Mouse (Mus musculus) limb, embryonic 10.5 days (tissue): ENCODE data around the gene Tmed1. TPM values are rescaled to one million over a fixed set of nuclear protein-coding genes. Genes with fewer than 3 reads are reported as not detected.

ENCODE experiments used
- DNase-seq: peaks from one replicate; pipeline ENCODE4 v3.0.0-alpha.2; 2017; ENCODE audit warnings: low spot score
- H3K27ac ChIP-seq: fragments of 300-500 bp; sonication (generic); 2 replicates; pipeline ENCODE4 v1.5.1; 2016; ENCODE audit warnings: mild to moderate bottlenecking
- H3K27me3 ChIP-seq: fragments of 300-500 bp; sonication (generic); 2 replicates; pipeline ENCODE4 v1.6.1; 2016; ENCODE audit warnings: low read depth, mild to moderate bottlenecking; ENCODE audit not compliant: poor library complexity, severe bottlenecking
- H3K36me3 ChIP-seq: fragments of 300-500 bp; sonication (generic); 2 replicates; pipeline ENCODE4 v1.6.1; 2016; ENCODE audit warnings: mild to moderate bottlenecking, moderate library complexity
- H3K4me1 ChIP-seq: fragments of 300-500 bp; sonication (generic); 2 replicates; pipeline ENCODE4 v1.6.1; 2016
- H3K4me3 ChIP-seq: fragments of 300-500 bp; sonication (generic); 2 replicates; pipeline ENCODE4 v1.5.1; 2016; ENCODE audit warnings: mild to moderate bottlenecking, moderate library complexity
- H3K9me3 ChIP-seq: fragments of 300-500 bp; sonication (generic); replicated peaks from 2 replicates; pipeline ENCODE4 v1.6.1; 2016; ENCODE audit warnings: mild to moderate bottlenecking
- WGBS: fragments of 180-500 bp; shearing (Covaris S2); methylation state at CpG from one replicate; pipeline ENCODE4 v1.1.7; 2016; 5-methylcytosine and 5-hydroxymethylcytosine counted together
- polyA plus RNA-seq: library from polyadenylated mRNA; unstranded; fragments of >200 nt; fragmentation: Nextera tagmentation; extraction: Ambion mirVana; gene quantifications from 2 replicates; pipeline ENCODE4 v1.2.1, GENCODE M21; 2016

Gene Tmed1
- polyA plus RNA-seq, result 130 and 137 TPM in 2 replicates

DNA sequence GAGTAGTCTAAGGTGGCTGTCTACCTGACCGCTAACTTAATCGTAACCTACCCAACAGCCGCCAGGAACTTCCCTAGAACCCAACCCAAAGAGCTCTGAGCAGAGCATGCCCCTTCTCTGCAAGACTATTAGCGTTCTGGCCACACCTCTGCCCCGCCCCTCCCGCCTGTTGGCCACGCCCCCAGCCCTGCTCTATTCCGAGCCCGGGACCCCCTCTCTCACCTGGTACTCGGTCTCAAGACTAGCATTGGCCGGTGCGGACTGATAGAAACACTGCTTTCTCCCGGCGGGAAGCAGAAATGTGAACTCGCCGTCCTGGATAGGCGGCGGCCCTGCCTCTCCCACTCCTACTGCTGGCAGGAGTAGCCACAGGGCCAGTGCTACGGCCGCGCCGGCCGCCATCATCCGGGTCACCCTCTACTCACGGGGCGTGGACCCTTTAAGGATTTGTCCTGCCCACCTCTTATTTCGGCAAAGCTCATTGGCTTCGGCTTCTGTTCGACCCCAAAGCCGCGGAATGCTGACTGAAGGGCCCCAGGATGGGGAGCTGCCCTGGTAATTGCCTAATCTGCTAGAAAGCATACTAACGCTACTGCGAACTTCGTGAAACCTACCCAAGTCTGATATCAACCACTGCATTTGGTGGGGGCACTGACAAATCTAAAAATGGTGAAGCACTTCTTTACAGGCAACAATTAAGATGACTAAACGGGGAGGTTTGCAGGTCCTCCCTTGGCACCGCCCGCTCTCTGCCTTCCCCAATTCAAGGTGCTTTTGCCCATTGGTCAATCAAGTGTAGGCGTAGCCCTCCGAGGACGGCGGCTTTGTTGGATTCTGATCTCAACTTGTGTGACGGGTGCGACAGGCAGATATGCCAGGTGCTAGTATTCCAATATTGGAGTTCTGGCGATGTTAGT lies at the start of gene Tmed1:
Tmed1 (minus strand) TSS at position 481 of the 917 bp plus-strand sequence.
- WGBS, result under 1% methylated on average over 44 of the region's 44 CpGs

DNA sequence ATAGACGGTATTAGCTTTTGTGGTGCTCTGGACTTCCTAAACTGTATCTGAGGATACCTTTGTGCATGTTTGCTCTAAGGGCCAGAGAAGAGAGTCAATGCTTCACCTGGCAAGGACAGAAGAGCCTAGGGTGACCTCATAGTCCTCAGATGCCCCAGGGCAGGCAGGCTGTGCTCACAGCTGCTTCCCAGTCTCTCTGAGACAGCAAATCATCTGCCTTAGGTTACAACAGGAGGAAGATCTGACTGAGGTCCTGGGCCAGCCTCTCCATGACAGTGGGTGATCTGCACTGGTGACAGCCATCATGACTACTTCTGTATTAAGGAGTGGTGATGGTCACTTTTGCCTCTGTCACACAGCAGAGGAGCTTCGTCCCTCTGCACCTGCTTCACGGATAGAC lies 49.1 kb upstream of the Tmed1 start:
- Histone ChIP-seq H3K36me3 (peaks cover 75% of the 10 kb centered on the region), H3K27me3 (no peaks in the 10 kb centered on the region), H3K27ac (no peak overlapping the region), H3K4me3 (no peak overlapping the region), H3K9me3 (no peaks in the 10 kb centered on the region), H3K4me1 (no peaks in the 10 kb centered on the region)
- no peak for DNase-seq
- 94% methylated on average over 3 of the region's 3 CpGs for WGBS

More for the DNA sequence above, at the start of gene Tmed1:
- H3K9me3 ChIP-seq, result no peaks in the 10 kb centered on the region
- H3K4me1 ChIP-seq, result peaks cover 16% of the 10 kb centered on the region
- peaks cover 42% of the 10 kb centered on the region for H3K36me3 ChIP-seq
- H3K4me3 ChIP-seq, result peak within 1 kb of the TSS; percentile 75
- H3K27me3 ChIP-seq, result no peaks in the 10 kb centered on the region
- H3K27ac ChIP-seq, result peak within 1 kb of the TSS; percentile 91
- DNase-seq, result peak; percentile 97

DNA sequence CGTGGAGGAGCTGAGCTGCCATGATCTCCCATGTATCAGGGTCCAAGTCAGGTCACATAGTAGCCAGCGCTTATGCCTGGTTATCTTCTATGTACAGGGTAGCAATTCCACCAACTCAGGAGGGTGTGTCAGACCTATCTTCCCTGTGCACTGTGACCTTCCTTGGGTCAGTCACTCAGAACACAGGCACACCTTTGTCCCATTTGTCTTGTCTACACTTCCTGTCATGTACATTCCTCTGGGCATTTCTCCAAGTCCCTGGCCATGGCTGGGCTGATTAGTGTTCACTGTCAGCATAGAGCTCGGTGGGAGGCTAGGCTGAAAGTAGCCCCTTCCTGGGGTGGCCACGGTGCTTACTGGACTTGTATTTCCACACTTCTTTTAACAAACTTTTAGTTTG lies 48.3 kb upstream of the Tmed1 start:
- Histone ChIP-seq H3K36me3 (peaks cover 83% of the 10 kb centered on the region), H3K27ac (no peak overlapping the region), H3K27me3 (no peaks in the 10 kb centered on the region), H3K4me1 (no peaks in the 10 kb centered on the region), H3K4me3 (no peak overlapping the region), H3K9me3 (no peaks in the 10 kb centered on the region)
- WGBS, result 92% methylated on average over 4 of the region's 4 CpGs
- no peak for DNase-seq

DNA sequence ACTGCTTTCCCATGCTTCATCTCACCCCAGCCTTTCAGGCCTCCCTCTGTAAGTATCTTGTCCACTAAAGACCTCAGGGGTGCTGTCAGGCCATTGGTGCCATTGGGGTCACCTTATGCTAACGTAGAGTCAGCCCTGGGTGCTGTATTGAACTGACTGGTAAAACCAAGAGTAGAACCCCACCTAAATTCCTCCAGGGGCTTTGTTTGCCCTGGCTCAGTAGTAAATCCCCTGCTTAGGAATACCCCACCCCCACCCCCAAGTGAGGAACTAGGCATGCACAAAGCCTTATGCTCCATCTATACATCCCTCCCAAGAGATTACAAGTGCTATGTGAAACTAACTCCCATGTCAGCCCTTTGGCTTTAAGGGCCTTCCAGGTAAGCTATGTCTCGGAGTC lies 47.5 kb upstream of the Tmed1 start:
- H3K27me3 ChIP-seq, result no peaks in the 10 kb centered on the region
- H3K4me3 ChIP-seq, result no peak overlapping the region
- DNase-seq, result no peak
- peaks cover 84% of the 10 kb centered on the region for H3K36me3 ChIP-seq
- H3K9me3 ChIP-seq, result no peaks in the 10 kb centered on the region
- WGBS, result 99% methylated on average over 2 of the region's 2 CpGs
- no peak overlapping the region for H3K27ac ChIP-seq
- H3K4me1 ChIP-seq, result no peaks in the 10 kb centered on the region

DNA sequence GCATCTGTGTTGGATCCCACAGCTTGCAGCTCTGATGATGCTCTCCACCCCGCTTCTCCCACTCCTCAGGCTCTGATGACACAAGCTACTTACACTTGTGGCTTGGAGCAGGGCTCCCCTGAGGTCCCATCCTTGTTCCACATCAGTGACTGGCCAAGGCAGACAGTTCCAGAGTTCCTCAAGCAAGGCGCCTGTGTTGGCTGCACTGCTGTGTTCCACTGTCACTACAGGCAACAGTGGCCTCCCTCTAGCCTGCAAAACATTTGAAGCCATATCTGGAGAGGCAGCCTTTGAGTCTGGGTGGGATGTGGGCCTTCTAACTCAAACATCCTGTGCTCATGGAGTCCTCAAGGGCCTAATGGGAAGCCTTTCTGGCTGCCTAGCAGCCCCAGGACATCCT lies 46.9 kb upstream of the Tmed1 start:
- no peak for DNase-seq
- WGBS, result 88% methylated on average over 2 of the region's 2 CpGs
- peaks cover 84% of the 10 kb centered on the region for H3K36me3 ChIP-seq

DNA sequence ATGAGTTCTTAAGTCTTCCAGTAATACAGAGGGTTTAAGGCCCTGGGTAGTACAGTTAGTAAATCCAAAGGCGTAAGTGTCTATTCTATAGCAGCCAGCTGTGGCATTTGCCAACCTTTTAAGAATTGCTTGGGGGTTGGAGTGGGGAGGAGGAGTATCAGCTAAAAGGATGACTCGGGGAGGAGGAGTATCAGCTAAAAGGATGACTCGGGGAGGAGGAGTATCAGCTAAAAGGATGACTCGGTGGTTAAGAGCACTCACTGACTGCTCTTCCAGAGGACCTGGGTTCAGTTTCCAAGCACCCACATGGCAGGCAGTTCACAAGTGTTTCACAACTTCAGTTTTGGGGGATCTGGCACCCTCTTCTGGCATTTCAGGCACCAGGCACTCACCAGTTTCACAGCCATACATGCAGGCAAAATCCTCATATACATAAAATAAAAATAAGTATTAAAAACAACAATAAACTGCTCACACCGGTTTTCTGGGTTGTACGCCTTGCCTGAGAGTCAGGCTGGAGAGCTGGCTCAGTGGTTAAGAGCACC lies 45.2 kb upstream of the Tmed1 start:
- no peak for DNase-seq
- Histone ChIP-seq H3K36me3 (peaks cover 86% of the 10 kb centered on the region), H3K9me3 (no peaks in the 10 kb centered on the region)

More for the DNA sequence above, 46.9 kb upstream of the Tmed1 start:
- no peaks in the 10 kb centered on the region for H3K27me3 ChIP-seq
- H3K4me3 ChIP-seq, result no peak overlapping the region
- no peaks in the 10 kb centered on the region for H3K4me1 ChIP-seq
- H3K9me3 ChIP-seq, result no peaks in the 10 kb centered on the region
- H3K27ac ChIP-seq, result no peak overlapping the region

DNA sequence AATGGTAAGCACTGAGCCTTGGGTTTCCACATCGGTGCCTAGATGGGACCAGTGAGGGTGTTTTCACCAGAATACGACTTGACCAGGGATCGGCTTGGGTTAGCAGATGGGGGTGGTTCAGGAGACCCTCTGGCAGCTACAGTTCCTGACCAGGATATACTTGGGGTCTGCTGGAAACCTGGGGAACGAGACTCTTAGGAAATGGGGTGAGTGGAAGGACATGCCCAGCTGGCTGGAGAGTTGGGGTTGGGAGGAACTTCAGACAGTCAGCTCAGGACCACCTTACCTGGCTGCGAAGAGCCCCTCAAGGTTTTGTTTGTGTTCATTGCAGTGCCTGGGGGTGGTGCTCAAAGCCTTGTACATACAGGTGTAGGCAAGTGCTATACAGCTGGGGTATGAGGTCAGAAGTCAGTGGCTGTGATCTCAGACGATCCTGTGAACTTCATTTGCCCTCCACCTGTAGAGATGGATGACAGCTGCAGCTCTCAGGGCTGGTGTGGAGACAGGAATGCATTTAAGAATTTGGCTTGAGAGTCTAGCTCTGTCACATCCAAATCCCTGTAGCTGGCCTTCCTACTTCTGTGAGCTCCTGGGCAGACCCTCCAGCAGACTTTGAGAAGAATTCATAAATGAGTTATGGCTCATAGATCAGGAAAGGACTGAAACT lies 43.7 kb upstream of the Tmed1 start:
- Histone ChIP-seq H3K9me3 (no peaks in the 10 kb centered on the region), H3K27ac (no peak overlapping the region), H3K4me1 (0 out of 2 replicates have a peak, but pooled peaks cover 4% of the 10 kb centered on the region), H3K27me3 (no peaks in the 10 kb centered on the region), H3K4me3 (no peak overlapping the region), H3K36me3 (peaks cover 86% of the 10 kb centered on the region)
- no peak for DNase-seq
- 88% methylated on average over 6 of the region's 6 CpGs for WGBS

More for the DNA sequence above, 45.2 kb upstream of the Tmed1 start:
- 86% methylated on average over 6 of the region's 6 CpGs for WGBS
- H3K27ac ChIP-seq, result no peak overlapping the region
- no peaks in the 10 kb centered on the region for H3K27me3 ChIP-seq
- H3K4me1 ChIP-seq, result 0 out of 2 replicates have a peak, but pooled peaks cover 4% of the 10 kb centered on the region
- H3K4me3 ChIP-seq, result no peak overlapping the region

DNA sequence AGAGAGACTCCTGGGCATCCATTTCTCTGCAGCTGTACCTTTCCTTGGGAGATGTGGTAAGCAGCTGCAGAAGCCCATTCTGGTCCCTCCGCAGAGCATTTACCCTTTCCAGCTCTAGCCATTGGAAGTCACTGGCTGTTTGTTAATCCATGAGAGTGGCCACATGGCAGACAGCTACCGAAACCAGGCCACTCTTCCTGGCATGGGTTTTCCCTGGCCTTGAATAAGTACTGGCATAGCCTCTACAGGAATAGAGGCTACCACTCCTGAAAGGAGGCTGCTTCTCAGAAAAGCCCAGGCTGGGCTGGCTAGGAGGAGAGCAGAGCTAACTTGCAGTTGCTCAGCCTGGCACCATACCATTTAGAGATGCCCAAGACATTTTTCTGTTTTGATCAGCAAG lies 41.0 kb upstream of the Tmed1 start:
- H3K4me3 ChIP-seq, result no peak overlapping the region
- H3K27ac ChIP-seq, result no peak overlapping the region
- DNase-seq, result no peak
- H3K9me3 ChIP-seq, result no peaks in the 10 kb centered on the region
- H3K27me3 ChIP-seq, result no peaks in the 10 kb centered on the region
- WGBS, result 94% methylated on average over 2 of the region's 2 CpGs
- peaks cover 19% of the 10 kb centered on the region for H3K4me1 ChIP-seq
- H3K36me3 ChIP-seq, result peaks cover 69% of the 10 kb centered on the region

DNA sequence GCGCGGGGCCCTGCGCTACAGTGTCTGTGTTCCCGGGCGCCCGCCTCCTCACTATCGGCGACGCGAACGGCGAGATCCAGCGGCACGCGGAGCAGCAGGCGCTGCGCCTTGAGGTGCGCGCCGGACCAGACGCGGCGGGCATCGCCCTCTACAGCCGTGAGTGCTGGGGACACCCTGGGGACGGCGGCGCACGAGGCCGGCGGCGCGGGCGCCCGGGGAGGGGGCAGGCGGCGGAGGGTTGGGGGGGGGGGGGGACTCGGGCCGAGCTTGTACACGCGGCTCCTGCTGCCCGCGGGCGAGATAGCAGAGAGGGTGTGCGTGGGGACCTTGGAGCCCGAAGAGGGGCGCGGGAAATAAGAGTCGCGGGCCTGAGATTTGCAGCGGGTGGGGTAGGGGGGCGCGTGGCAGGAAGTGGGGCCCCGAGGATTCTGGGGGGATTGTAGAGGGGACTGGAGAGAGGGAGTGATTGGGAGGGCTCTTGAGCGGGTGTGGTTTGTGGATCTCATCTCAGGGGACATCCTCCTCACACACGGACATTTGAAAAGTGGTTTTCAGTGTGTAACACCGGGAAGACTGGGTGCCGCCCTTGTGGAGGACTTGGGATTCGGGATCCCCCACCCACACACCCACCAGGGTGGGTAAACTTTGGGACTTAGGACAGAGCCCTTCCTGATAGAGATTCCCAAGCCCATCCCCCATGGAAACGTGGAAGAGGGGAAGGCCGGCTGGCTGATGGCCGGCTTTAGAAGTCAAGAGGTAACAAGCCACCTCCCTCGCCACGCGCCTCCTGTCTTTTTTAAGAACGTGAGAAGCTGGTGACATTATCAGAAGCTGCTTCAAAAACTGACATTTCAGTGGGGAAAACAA lies 37.3 kb upstream of the Tmed1 start:
- H3K27me3 ChIP-seq, result no peaks in the 10 kb centered on the region
- under 1% methylated on average over 66 of the region's 66 CpGs for WGBS
- peak; percentile 74 for DNase-seq
- H3K36me3 ChIP-seq, result peaks cover 37% of the 10 kb centered on the region
- peaks cover 32% of the 10 kb centered on the region for H3K4me1 ChIP-seq
- peak overlapping the region; percentile 93 for H3K4me3 ChIP-seq
- H3K9me3 ChIP-seq, result no peaks in the 10 kb centered on the region
- peak overlapping the region; percentile 98 for H3K27ac ChIP-seq

DNA sequence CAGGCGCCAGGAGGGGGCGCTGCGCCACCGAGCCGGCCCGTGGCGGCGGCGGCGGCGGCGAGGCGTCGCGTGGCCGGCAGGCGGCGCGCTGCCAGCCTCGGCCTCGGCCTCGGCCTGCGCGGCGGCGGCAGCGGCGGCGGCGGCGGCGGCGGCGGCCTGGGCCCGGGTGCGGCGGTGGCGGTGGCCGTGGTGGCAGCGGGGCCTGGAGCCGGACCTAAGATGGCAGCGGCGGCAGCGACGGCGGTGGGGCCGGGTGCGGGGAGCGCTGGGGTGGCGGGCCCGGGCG lies 36.7 kb upstream of the Tmed1 start, which contains the start of gene Carm1:
Carm1 (plus strand) TSS at position 106 of the 286 bp plus-strand sequence.
- Histone ChIP-seq H3K36me3 (peaks cover 32% of the 10 kb centered on the region), H3K9me3 (no peaks in the 10 kb centered on the region), H3K27ac (peak within 1 kb of the TSS; percentile 98), H3K27me3 (no peaks in the 10 kb centered on the region), H3K4me3 (peak within 1 kb of the TSS; percentile 93), H3K4me1 (peaks cover 32% of the 10 kb centered on the region)
- no peak for DNase-seq
- 16% methylated on average over 52 of the region's 52 CpGs for WGBS

DNA sequence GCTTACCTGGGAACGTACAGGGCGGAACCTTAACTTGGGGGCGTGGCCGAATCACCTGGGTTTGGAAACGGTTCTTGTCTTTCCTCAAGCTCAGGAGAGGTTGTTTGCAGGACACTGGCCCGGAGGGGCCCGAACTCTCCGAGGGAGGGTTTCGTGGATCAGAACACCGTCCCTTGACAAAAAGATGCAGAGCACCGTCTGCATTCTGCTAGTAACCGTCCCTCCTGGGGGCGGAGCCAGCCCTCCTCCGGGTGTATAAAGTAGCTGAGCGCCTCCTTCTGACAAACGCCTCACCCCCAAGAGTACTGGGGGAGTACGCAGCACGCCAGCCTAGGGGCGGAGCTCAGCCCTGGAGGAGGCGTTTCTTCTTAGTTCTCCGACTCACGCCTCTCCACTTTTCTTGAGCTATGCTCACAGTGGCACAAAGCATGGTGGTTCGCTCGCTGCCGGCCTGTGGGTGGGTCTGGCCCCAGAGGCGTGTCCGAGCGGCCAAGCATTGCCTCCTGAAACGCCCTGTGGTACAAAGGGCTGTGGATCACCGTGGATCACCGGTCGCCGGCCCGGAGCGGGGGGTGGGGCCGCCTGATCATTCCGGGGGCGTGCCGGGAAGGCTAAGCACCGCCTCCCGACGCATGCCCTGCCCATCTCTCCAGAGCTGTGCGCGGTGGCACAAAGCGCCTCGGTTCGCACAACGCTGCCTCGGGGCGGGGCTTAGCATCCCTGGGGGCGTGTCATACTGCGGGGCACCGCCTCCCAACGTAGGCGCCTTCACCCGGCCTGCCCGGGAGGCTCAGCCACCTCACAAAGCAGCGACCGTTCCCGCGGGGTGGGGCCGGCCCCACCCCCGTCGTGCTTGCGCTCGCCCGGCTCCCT lies 36.1 kb upstream of the Tmed1 start:
- Histone ChIP-seq H3K36me3 (peaks cover 26% of the 10 kb centered on the region), H3K27ac (peak overlapping the region; percentile 98), H3K4me3 (peak overlapping the region; percentile 93), H3K9me3 (no peaks in the 10 kb centered on the region), H3K27me3 (no peaks in the 10 kb centered on the region), H3K4me1 (peaks cover 32% of the 10 kb centered on the region)
- peak; percentile 99 for DNase-seq
- WGBS, result under 1% methylated on average over 67 of the region's 67 CpGs
